Mouse (Mus musculus): ENCODE results near the gene Sorbs2. TPM values are rescaled to one million over a fixed set of nuclear protein-coding genes. Genes with fewer than 3 reads are reported as not detected.

Sorbs2 gene
- polyA plus RNA-seq, 1 experiment from 2014 or later: 65.1 TPM

DNA sequence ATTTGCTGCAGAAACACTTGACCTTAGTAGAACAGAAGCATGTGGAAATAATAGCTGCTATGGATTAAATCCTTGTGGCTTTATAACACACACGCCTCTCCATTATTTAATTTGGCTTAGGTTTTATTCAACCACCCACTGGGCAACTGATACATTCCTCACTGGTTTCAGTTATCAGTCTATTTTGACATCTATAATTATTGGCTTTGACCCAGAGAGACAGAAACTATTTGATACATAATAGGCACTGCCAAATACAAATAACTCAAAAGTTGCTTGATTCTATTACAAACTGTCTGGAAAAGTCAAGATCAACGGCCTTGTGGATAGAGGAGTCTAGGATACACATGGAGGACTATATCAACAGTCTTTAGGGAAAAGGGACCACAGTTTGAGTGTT, 20.1 kb downstream of the Sorbs2 start:
- no peak overlapping the region for H3K4me3 ChIP-seq

DNA sequence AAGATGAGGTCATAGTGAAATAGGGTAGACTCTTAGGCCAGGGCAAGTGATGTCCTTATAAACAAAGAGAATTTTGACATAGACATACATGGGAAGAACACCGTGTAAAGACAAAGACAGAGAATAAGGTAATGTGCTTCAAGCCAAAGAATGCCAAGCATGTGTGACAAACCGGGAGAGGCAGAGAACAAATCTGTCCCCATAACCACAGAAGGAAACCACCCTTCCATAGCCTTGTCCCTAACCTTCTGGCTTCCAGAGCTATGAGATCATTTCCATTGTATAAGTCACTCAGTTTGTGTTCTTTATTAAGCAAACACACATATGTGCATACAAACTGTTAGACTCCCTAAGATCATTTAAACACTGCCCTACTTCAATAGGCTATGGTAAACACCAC, 21.3 kb downstream of the Sorbs2 start:
- ATAC-seq (replicated peaks): no peak
- Histone ChIP-seq H3K9ac (no peak overlapping the region), H3K27ac (no peak overlapping the region), H3K4me1 (no peaks in the 10 kb centered on the region), H3K9me3 (no peaks in the 10 kb centered on the region), H3K36me3 (replicated peaks) (no peaks in the 10 kb centered on the region), H3K4me2 (no peak overlapping the region), H3K4me3 (no peak overlapping the region), H3K27me3 (replicated peaks) (no peaks in the 10 kb centered on the region)
- 73% methylated on average over 2 of the region's 2 CpGs for WGBS

More for the DNA sequence above, 20.1 kb downstream of the Sorbs2 start:
- H3K4me2 ChIP-seq: no peak overlapping the region
- WGBS: 81% methylated on average over 2 of the region's 2 CpGs
- no peaks in the 10 kb centered on the region for H3K36me3 ChIP-seq (replicated peaks)
- H3K9me3 ChIP-seq: no peaks in the 10 kb centered on the region
- no peak for ATAC-seq (replicated peaks)
- no peak overlapping the region for H3K9ac ChIP-seq
- no peak overlapping the region for H3K27ac ChIP-seq
- no peaks in the 10 kb centered on the region for H3K27me3 ChIP-seq (replicated peaks)
- no peaks in the 10 kb centered on the region for H3K4me1 ChIP-seq

DNA sequence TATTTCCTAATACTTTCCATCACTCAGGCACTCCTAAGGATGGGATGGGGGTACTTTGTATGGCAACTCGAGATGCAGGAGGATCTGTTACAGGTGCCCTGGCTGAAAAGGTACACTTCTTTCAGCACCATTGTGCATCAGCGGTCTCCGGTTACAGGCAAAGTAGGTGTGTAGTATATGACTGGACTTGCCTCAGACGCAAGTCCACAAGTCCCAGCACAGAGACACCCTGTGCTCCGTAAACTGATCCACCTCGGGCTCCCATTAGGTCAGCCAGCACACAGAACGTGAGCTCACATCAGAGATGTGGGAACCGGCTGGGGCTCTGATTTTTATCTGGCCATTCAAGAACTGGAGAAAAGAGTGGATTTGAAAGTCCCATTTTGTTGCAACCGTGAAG, 29.0 kb downstream of the Sorbs2 start:
- H3K27ac ChIP-seq: no peak overlapping the region
- ATAC-seq (replicated peaks): no peak
- 90% methylated on average over 9 of the region's 9 CpGs for WGBS
- H3K9me3 ChIP-seq: no peaks in the 10 kb centered on the region
- no peak overlapping the region for H3K9ac ChIP-seq
- no peak overlapping the region for H3K4me3 ChIP-seq
- H3K36me3 ChIP-seq (replicated peaks): no peaks in the 10 kb centered on the region
- H3K27me3 ChIP-seq (replicated peaks): no peaks in the 10 kb centered on the region
- peaks cover 6% of the 10 kb centered on the region; the same call in 1 of the 2 replicates for H3K4me1 ChIP-seq
- H3K4me2 ChIP-seq: no peak overlapping the region

- Histone ChIP-seq H3K4me2 (no peak overlapping the region), H3K4me3 (no peak overlapping the region), H3K9me3 (no peaks in the 10 kb centered on the region), H3K4me1 (peaks cover 5% of the 10 kb centered on the region; the same call in 1 of the 2 replicates), H3K27me3 (replicated peaks) (no peaks in the 10 kb centered on the region), H3K36me3 (replicated peaks) (no peaks in the 10 kb centered on the region), H3K27ac (no peak overlapping the region), H3K9ac (no peak overlapping the region)
- ATAC-seq (replicated peaks): no peak
- 65% methylated on average over 5 of the region's 5 CpGs for WGBS
These were observed 32.9 kb downstream of the Sorbs2 start for GRCm38 (mm10) chr8:45540513-45540912.

DNA sequence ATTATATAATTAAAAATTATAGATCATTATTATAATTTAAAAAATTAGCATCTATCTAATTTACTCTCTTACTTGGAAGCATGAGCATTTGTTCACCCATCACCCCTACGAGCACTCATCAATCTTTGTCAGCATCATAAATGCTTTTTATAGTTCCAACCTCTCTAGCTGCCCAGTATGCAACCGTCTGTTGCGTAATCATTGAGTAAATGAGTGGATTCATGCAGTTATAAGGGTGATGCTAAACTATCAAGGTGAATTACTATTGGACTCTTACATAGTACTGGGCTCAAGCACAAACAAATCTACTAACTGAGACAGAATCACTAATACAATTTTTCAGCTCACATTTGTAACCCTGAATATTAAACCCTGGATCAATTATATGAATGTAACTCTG, 44.6 kb downstream of the Sorbs2 start:
- Histone ChIP-seq H3K27me3 (replicated peaks) (no peaks in the 10 kb centered on the region), H3K36me3 (replicated peaks) (no peaks in the 10 kb centered on the region), H3K9me3 (no peaks in the 10 kb centered on the region), H3K4me3 (no peak overlapping the region), H3K27ac (no peak overlapping the region), H3K9ac (no peak overlapping the region), H3K4me1 (no peaks in the 10 kb centered on the region), H3K4me2 (no peak overlapping the region)
- WGBS: 84% methylated on average over 3 of the region's 3 CpGs
- ATAC-seq (replicated peaks): no peak

DNA sequence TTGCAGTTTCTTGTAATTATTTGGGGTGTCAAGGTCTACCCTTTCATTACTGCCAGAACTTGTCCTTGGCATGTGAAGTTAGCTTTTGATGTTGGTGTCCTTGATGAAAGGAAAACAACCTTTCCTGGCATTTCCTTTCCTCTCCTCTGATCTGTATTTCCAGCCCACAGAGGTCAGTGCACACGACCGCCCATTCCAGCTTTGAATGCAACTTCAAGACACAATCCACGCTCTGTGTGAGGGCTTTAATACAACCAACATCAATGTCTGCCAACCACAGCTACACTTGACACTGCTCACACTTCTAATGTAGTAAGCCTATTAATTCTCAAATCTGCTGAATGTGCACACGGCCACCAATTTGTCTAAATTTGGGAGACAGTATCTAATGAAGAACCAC, 47.0 kb downstream of the Sorbs2 start:
- no peak overlapping the region for H3K4me2 ChIP-seq
- ATAC-seq (replicated peaks): no peak
- no peaks in the 10 kb centered on the region for H3K9me3 ChIP-seq
- H3K36me3 ChIP-seq (replicated peaks): no peaks in the 10 kb centered on the region
- H3K4me1 ChIP-seq: peaks cover 15% of the 10 kb centered on the region; the same call in 1 of the 2 replicates
- no peak overlapping the region for H3K27ac ChIP-seq
- 67% methylated on average over 4 of the region's 4 CpGs for WGBS
- H3K27me3 ChIP-seq (replicated peaks): no peaks in the 10 kb centered on the region
- H3K4me3 ChIP-seq: no peak overlapping the region
- H3K9ac ChIP-seq: no peak overlapping the region

DNA sequence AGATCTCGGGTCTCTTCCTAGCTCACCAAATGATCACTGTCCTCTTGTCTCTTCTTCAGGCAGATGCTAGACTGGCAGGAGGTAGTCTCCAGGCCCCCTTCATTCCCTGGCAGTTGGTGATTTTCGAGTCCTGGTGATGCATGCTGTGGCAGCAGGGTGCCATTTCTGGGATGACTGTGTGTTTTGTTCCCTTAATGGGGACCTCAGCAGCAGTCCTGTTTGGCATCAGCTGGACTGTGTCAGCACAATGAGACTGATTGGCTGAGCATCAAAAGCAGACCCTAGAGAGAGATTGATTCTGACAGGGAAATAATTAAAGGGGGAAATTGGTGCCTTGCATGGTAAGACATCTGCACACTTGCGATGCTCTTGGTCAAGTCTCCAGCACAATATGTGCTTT, 50.3 kb downstream of the Sorbs2 start:
- no peak overlapping the region for H3K4me3 ChIP-seq
- H3K9ac ChIP-seq: no peak overlapping the region
- 11% methylated on average over 3 of the region's 3 CpGs for WGBS
- H3K27ac ChIP-seq: peak overlapping the region; percentile 13; the same call in 1 of the 2 replicates
- H3K36me3 ChIP-seq (replicated peaks): no peaks in the 10 kb centered on the region
- H3K9me3 ChIP-seq: no peaks in the 10 kb centered on the region
- peak; percentile 81 for ATAC-seq (replicated peaks)
- H3K27me3 ChIP-seq (replicated peaks): no peaks in the 10 kb centered on the region
- peaks cover 18% of the 10 kb centered on the region; the same call in 1 of the 2 replicates for H3K4me1 ChIP-seq
- no peak overlapping the region for H3K4me2 ChIP-seq

GRCm38 (mm10) chr8:45558426-45558825, 50.8 kb downstream of the Sorbs2 start:
- no peaks in the 10 kb centered on the region for H3K9me3 ChIP-seq
- peaks cover 18% of the 10 kb centered on the region; the same call in 1 of the 2 replicates for H3K4me1 ChIP-seq
- no peaks in the 10 kb centered on the region for H3K36me3 ChIP-seq (replicated peaks)
- H3K9ac ChIP-seq: no peak overlapping the region
- no peak for ATAC-seq (replicated peaks)
- H3K27ac ChIP-seq: peak overlapping the region; percentile 2; the same call in 1 of the 2 replicates
- 50% methylated on average over 5 of the region's 5 CpGs for WGBS
- H3K27me3 ChIP-seq (replicated peaks): no peaks in the 10 kb centered on the region
- no peak overlapping the region for H3K4me3 ChIP-seq
- no peak overlapping the region for H3K4me2 ChIP-seq

- Histone ChIP-seq H3K4me2 (no peak overlapping the region), H3K4me1 (peaks cover 18% of the 10 kb centered on the region; the same call in 1 of the 2 replicates), H3K27ac (no peak overlapping the region), H3K36me3 (replicated peaks) (no peaks in the 10 kb centered on the region), H3K27me3 (replicated peaks) (no peaks in the 10 kb centered on the region), H3K4me3 (no peak overlapping the region), H3K9me3 (no peaks in the 10 kb centered on the region), H3K9ac (no peak overlapping the region)
- ATAC-seq (replicated peaks): 0 out of 2 replicates have a peak, but pooled peaks have one; percentile 24
- WGBS: 71% methylated on average over 6 of the region's 6 CpGs
These were observed 51.7 kb downstream of the Sorbs2 start for GRCm38 (mm10) chr8:45559176-45559820.

DNA sequence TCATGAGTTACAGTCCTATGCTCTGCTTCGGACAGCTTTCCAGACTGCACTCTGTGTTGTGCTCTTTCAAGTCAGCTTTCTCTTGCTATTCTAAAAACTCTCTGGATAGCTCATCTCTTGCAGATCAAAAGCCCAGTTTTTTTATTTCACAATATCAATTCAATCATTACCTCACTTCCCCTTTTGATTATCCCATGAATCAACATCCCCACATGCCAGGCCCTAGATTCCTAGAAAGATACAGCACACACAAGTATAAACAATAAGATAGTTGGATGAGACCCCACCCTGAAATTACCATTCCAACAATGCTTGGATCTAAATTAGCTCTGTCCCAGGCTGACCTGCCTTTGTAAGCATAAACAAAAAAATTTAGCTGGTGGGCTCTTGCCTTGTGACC, 57.6 kb downstream of the Sorbs2 start:
- WGBS: 95% methylated on average over 1 of the region's 1 CpGs
- Histone ChIP-seq H3K4me3 (no peak overlapping the region), H3K4me2 (no peak overlapping the region), H3K4me1 (no peaks in the 10 kb centered on the region), H3K9ac (no peak overlapping the region), H3K9me3 (peaks cover 7% of the 10 kb centered on the region), H3K27ac (no peak overlapping the region), H3K36me3 (replicated peaks) (no peaks in the 10 kb centered on the region), H3K27me3 (replicated peaks) (no peaks in the 10 kb centered on the region)
- ATAC-seq (replicated peaks): no peak

DNA sequence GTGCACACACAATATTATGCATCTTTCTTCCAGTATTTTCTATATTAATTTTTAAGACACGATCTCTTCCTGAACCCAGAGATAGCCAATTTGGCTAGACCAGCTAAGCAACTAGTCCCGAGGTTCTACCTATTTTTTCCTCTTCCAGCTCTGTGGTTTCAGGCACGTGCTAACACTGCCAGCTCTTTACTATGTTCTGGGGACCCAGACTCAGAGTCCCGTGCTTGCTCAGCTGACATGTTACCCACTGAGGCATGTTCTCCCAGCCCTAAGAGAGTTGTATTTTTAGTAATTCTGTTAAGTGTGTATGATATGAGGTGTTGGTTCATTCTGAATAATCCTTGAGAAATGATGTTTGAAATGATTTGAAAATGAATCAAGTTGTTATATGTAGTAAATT, 62.5 kb downstream of the Sorbs2 start:
- Histone ChIP-seq H3K4me1 (no peaks in the 10 kb centered on the region), H3K9ac (no peak overlapping the region), H3K4me3 (no peak overlapping the region), H3K27ac (no peak overlapping the region), H3K36me3 (replicated peaks) (no peaks in the 10 kb centered on the region), H3K27me3 (replicated peaks) (no peaks in the 10 kb centered on the region), H3K4me2 (no peak overlapping the region), H3K9me3 (peaks cover 7% of the 10 kb centered on the region)
- ATAC-seq (replicated peaks): no peak
- 83% methylated on average over 4 of the region's 4 CpGs for WGBS

DNA sequence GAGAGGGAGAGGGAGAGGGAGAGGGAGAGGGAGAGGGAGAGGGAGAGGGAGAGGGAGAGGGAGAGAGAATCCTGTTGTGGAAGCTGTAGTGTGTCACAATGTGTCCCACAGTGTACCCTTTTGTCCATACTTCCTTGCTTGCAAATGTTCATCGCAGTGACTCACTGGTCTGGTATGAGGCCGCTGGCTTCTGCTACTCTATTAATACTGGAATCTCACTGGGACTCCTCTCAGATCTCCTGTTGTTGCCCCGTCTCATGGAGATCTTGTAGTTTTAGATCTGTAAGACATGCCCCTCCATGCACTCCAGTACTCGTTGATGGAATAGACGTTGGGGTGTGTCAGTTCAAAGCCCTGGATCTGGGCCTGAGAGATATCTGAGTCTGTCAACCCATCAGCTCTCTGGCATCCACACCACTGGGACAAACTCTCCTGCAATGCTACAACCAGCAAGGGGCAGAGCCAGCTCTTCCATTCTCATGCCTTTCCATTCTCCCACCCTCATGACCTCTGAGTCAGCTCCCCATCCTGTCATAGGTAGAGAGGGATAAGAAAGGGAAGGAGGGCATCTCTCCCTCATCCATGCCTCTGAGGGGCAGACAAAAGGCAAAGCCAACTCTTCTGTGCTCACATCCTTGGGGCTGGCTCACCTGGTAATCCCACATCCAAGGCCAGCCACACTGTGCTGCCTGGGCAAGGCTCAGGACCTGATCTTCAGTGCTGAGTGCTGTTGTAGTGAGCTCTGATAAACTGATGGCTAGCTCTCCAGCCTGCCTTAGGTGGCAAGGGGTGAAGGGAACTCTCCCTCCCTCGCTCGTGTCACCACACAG, 72.3 kb downstream of the Sorbs2 start:
- H3K27ac ChIP-seq: no peak overlapping the region
- 76% methylated on average over 7 of the region's 7 CpGs for WGBS
- H3K9ac ChIP-seq: no peak overlapping the region
- no peaks in the 10 kb centered on the region for H3K27me3 ChIP-seq (replicated peaks)
- H3K36me3 ChIP-seq (replicated peaks): no peaks in the 10 kb centered on the region
- ATAC-seq (replicated peaks): 0 out of 2 replicates have a peak, but pooled peaks have one; percentile 6
- no peaks in the 10 kb centered on the region for H3K4me1 ChIP-seq
- H3K9me3 ChIP-seq: no peaks in the 10 kb centered on the region
- no peak overlapping the region for H3K4me2 ChIP-seq
- H3K4me3 ChIP-seq: no peak overlapping the region
